Mouse (Mus musculus): ENCODE data around the gene Ralbp1. TPM values are rescaled to one million over a fixed set of nuclear protein-coding genes. Genes with fewer than 3 reads are reported as not detected.
A peak's percentile ranks its signal among the peaks of the same experiment; 100 is the strongest.

The Ralbp1 gene
- polyA plus RNA-seq, 1 experiment from 2014 or later = 57.8 TPM

- H3K9me3 ChIP-seq = no peaks in the 10 kb centered on the region
- no peak for ATAC-seq (ENCODE audit: insufficient number of reproducible peaks, insufficient read depth, low FRiP score, low TSS enrichment, low read depth)
- WGBS = 71% methylated on average over 8 of the region's 8 CpGs
- peaks cover 9% of the 10 kb centered on the region for H3K36me3 ChIP-seq
- H3K27ac ChIP-seq = 0 out of 2 replicates have a peak overlapping the region, but pooled peaks have one; percentile 29
- no peaks in the 10 kb centered on the region for H3K27me3 ChIP-seq
- peaks cover 9% of the 10 kb centered on the region for H3K4me1 ChIP-seq (replicated peaks)
- no peak overlapping the region for H3K9ac ChIP-seq (replicated peaks)
- H3K4me3 ChIP-seq (replicated peaks) = no peak overlapping the region
- H3K4me2 ChIP-seq = no peak overlapping the region
Observed at GRCm38 (mm10) chr17:65916135-65916668, 30.6 kb upstream of the Ralbp1 start.

DNA sequence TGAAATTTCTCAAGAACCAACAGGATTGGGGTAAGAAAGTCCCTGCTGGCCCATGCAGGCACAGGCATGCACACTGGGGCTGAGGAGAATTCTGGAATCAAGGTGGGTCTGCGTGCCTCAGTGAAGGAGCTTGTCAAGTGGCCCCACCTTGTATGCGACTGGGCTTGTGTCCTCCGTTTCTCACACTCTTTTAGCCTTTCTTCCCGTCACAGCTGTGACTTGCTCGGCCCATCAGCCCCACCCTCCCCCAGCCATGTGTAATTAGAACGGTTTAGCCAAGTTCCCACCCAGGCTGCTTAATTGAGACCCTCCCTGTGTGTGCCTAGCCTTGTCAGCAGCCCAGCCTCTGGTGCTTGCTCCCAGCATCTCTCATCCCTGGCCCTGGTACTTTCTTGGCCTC is 28.5 kb upstream of the Ralbp1 start:
- ATAC-seq (ENCODE audit: insufficient number of reproducible peaks, insufficient read depth, low FRiP score, low TSS enrichment, low read depth) = no peak
- Histone ChIP-seq H3K4me3 (replicated peaks) (no peak overlapping the region), H3K27me3 (no peaks in the 10 kb centered on the region), H3K4me2 (no peak overlapping the region), H3K36me3 (peaks cover 6% of the 10 kb centered on the region; the same call in 1 of the 2 replicates), H3K9ac (replicated peaks) (no peak overlapping the region), H3K9me3 (no peaks in the 10 kb centered on the region), H3K27ac (no peak overlapping the region), H3K4me1 (replicated peaks) (peaks cover 11% of the 10 kb centered on the region)
- 25% methylated on average over 6 of the region's 6 CpGs for WGBS

- H3K27ac ChIP-seq = no peak overlapping the region
- ATAC-seq (ENCODE audit: insufficient number of reproducible peaks, insufficient read depth, low FRiP score, low TSS enrichment, low read depth) = no peak
- no peak overlapping the region for H3K9ac ChIP-seq (replicated peaks)
- no peak overlapping the region for H3K4me2 ChIP-seq
- 93% methylated on average over 2 of the region's 2 CpGs for WGBS
- no peak overlapping the region for H3K4me3 ChIP-seq (replicated peaks)
- H3K27me3 ChIP-seq = no peaks in the 10 kb centered on the region
- peaks cover 6% of the 10 kb centered on the region; the same call in 1 of the 2 replicates for H3K36me3 ChIP-seq
- peaks cover 11% of the 10 kb centered on the region for H3K4me1 ChIP-seq (replicated peaks)
- H3K9me3 ChIP-seq = no peaks in the 10 kb centered on the region
Observed at GRCm38 (mm10) chr17:65912202-65912601, 26.6 kb upstream of the Ralbp1 start.

- ATAC-seq (ENCODE audit: insufficient number of reproducible peaks, insufficient read depth, low FRiP score, low TSS enrichment, low read depth) = peak; percentile 69; the same call in 1 of the 2 replicates
Observed at GRCm38 (mm10) chr17:65911285-65912069, 25.9 kb upstream of the Ralbp1 start.

GRCm38 (mm10) chr17:65908270-65908669 is 22.7 kb upstream of the Ralbp1 start:
- Histone ChIP-seq H3K27ac (no peak overlapping the region), H3K27me3 (no peaks in the 10 kb centered on the region), H3K9me3 (peaks cover 2% of the 10 kb centered on the region; the same call in 1 of the 2 replicates), H3K36me3 (no peaks in the 10 kb centered on the region), H3K4me1 (replicated peaks) (peaks cover 15% of the 10 kb centered on the region), H3K4me2 (no peak overlapping the region), H3K9ac (replicated peaks) (no peak overlapping the region), H3K4me3 (replicated peaks) (no peak overlapping the region)
- no peak for ATAC-seq (ENCODE audit: insufficient number of reproducible peaks, insufficient read depth, low FRiP score, low TSS enrichment, low read depth)

More at GRCm38 (mm10) chr17:65911285-65912069, 25.9 kb upstream of the Ralbp1 start:
- Histone ChIP-seq H3K4me2 (no peak overlapping the region), H3K36me3 (peaks cover 6% of the 10 kb centered on the region; the same call in 1 of the 2 replicates), H3K27me3 (no peaks in the 10 kb centered on the region), H3K4me1 (replicated peaks) (peaks cover 17% of the 10 kb centered on the region), H3K4me3 (replicated peaks) (no peak overlapping the region), H3K27ac (0 out of 2 replicates have a peak overlapping the region, but pooled peaks have one; percentile 23), H3K9ac (replicated peaks) (no peak overlapping the region), H3K9me3 (no peaks in the 10 kb centered on the region)
- 53% methylated on average over 15 of the region's 15 CpGs for WGBS

DNA sequence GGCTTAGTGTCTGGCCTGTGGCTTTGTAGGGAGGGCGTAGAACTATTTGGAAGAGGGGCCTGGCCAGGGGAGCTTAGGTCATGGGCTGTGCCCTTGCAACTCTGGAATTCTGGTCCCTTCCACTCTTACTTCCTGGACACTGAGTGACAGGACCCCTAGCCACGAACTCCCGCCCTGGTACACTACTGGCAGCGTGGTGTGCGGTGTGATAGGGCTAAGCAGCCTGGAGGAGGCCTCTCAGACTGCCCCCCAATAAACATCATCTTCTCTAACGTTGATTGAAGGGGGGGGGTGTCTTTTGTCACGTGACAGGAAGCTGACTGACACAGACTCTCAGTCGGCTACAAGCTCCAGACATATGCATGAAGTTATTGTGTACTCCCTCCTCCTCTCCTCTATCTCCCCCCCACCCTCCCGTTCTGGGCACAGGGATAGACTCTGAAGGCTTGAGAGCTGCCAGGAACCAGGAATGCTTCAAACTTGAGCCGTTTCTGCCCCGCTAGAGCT is 21.4 kb upstream of the Ralbp1 start:
- H3K36me3 ChIP-seq = no peaks in the 10 kb centered on the region
- no peak overlapping the region for H3K4me3 ChIP-seq (replicated peaks)
- ATAC-seq (ENCODE audit: insufficient number of reproducible peaks, insufficient read depth, low FRiP score, low TSS enrichment, low read depth) = no peak
- H3K4me1 ChIP-seq (replicated peaks) = peaks cover 15% of the 10 kb centered on the region
- 63% methylated on average over 11 of the region's 11 CpGs for WGBS
- no peak overlapping the region for H3K27ac ChIP-seq
- 0 out of 2 replicates have a peak overlapping the region, but pooled peaks have one; percentile 12 for H3K9ac ChIP-seq (replicated peaks)
- H3K4me2 ChIP-seq = peak overlapping the region; percentile 15; the same call in 1 of the 2 replicates
- peaks cover 7% of the 10 kb centered on the region; the same call in 1 of the 2 replicates for H3K9me3 ChIP-seq
- no peaks in the 10 kb centered on the region for H3K27me3 ChIP-seq

DNA sequence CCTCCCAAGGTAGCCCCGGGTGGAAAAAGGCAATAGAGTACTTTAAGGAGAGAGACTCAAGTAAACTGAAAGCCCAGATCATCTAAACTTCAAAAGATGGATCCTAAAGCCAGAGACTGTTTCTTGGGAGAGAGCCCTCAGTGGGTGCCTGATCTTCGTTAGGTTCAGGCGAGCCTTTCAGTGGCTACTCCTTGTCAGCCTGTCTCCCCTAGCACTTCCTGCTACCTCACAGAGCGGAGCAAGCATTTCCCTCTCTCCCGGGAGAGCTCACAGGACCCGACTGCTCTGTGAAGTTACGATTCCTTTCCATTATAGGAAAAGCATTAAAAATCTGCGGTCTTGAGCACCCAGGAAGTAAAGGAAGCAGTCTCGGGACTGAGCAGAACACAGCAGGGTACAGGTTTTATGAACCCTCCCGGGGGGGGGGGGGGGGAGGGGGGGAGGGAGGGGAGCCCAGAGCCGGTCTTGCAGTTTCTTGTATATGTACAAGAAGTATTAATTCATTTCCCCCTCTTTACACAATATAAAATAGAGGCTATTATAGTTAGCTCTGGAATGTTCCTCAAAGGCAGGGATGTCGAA is 20.8 kb upstream of the Ralbp1 start:
- Histone ChIP-seq H3K4me3 (replicated peaks) (no peak overlapping the region), H3K9me3 (peaks cover 7% of the 10 kb centered on the region; the same call in 1 of the 2 replicates), H3K9ac (replicated peaks) (0 out of 2 replicates have a peak overlapping the region, but pooled peaks have one; percentile 12), H3K27ac (no peak overlapping the region), H3K36me3 (no peaks in the 10 kb centered on the region), H3K4me2 (peak overlapping the region; percentile 15; the same call in 1 of the 2 replicates), H3K27me3 (no peaks in the 10 kb centered on the region), H3K4me1 (replicated peaks) (peaks cover 11% of the 10 kb centered on the region)
- WGBS = 34% methylated on average over 11 of the region's 12 CpGs
- no peak for ATAC-seq (ENCODE audit: insufficient number of reproducible peaks, insufficient read depth, low FRiP score, low TSS enrichment, low read depth)

DNA sequence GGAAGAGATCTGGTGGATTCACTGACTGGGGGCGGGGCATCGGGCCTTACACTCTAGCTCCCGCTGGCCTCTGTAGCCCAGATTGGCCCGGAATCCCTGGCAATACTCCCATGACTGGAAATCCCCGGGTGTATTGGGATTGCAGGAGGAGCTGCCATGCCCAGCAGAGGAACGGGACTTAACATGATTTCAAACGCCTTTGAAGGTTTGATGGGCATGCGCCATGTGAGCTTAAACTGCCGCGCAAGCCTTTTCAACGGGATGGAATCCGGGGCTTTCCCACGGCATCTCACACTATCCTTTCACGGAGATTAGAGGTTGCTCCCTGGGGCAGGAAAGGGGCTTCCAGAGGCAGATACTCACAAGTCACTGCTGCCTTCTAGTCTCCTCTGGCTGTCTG is 19.6 kb upstream of the Ralbp1 start:
- no peak overlapping the region for H3K4me3 ChIP-seq (replicated peaks)
- no peaks in the 10 kb centered on the region for H3K36me3 ChIP-seq
- H3K9ac ChIP-seq (replicated peaks) = no peak overlapping the region
- H3K9me3 ChIP-seq = peaks cover 7% of the 10 kb centered on the region; the same call in 1 of the 2 replicates
- WGBS = 83% methylated on average over 14 of the region's 14 CpGs
- no peak for ATAC-seq (ENCODE audit: insufficient number of reproducible peaks, insufficient read depth, low FRiP score, low TSS enrichment, low read depth)
- no peak overlapping the region for H3K27ac ChIP-seq
- no peak overlapping the region for H3K4me2 ChIP-seq
- H3K27me3 ChIP-seq = no peaks in the 10 kb centered on the region
- H3K4me1 ChIP-seq (replicated peaks) = peaks cover 7% of the 10 kb centered on the region

DNA sequence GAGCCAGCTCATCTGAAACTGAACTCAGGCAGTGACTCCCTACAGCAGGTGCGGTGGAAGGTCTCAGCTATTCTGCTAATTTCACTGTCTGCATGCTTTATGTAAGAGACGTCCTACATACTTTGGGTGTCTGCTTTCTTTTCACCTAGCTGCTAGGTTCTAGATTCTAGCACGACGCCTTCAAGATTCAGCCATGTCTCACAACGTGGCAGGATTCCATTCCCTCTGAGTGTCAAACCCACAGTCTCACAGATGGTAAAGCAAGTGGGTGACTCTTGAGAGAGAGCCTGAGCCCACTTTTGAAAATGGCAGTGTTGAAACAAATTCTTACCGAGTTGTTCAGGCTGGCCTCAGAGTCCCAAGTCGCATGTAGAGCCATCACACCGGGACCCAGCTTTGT is 18.2 kb upstream of the Ralbp1 start:
- Histone ChIP-seq H3K4me2 (no peak overlapping the region), H3K27me3 (no peaks in the 10 kb centered on the region), H3K27ac (no peak overlapping the region), H3K4me1 (replicated peaks) (peaks cover 7% of the 10 kb centered on the region), H3K9me3 (peaks cover 7% of the 10 kb centered on the region; the same call in 1 of the 2 replicates), H3K4me3 (replicated peaks) (no peak overlapping the region), H3K36me3 (no peaks in the 10 kb centered on the region), H3K9ac (replicated peaks) (no peak overlapping the region)
- WGBS = 91% methylated on average over 8 of the region's 8 CpGs
- no peak for ATAC-seq (ENCODE audit: insufficient number of reproducible peaks, insufficient read depth, low FRiP score, low TSS enrichment, low read depth)

DNA sequence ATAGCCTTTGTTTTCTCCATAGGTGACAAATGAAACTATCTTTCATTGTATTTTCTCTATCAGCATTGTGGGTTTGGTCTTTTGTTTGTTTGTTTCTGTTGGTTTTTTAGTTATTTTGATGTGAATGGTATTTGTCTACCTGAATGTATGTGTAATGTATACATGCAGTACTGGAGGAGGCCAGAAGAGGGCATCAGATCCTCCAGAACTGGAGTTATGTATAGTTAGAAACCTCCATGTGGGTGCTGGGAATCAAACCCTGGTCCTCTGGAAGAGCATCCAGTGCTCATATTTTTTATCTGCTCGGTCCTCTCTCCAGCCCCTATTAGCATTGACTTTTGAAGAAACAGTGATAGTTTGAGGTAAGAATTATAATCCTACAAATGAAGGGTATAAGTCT is 17.4 kb upstream of the Ralbp1 start:
- H3K9ac ChIP-seq (replicated peaks) = no peak overlapping the region
- H3K4me1 ChIP-seq (replicated peaks) = peaks cover 7% of the 10 kb centered on the region
- no peak for ATAC-seq (ENCODE audit: insufficient number of reproducible peaks, insufficient read depth, low FRiP score, low TSS enrichment, low read depth)
- no peaks in the 10 kb centered on the region for H3K36me3 ChIP-seq
- 97% methylated on average over 1 of the region's 1 CpGs for WGBS
- no peak overlapping the region for H3K4me3 ChIP-seq (replicated peaks)
- no peak overlapping the region for H3K27ac ChIP-seq
- peaks cover 7% of the 10 kb centered on the region; the same call in 1 of the 2 replicates for H3K9me3 ChIP-seq
- no peak overlapping the region for H3K4me2 ChIP-seq
- H3K27me3 ChIP-seq = no peaks in the 10 kb centered on the region

DNA sequence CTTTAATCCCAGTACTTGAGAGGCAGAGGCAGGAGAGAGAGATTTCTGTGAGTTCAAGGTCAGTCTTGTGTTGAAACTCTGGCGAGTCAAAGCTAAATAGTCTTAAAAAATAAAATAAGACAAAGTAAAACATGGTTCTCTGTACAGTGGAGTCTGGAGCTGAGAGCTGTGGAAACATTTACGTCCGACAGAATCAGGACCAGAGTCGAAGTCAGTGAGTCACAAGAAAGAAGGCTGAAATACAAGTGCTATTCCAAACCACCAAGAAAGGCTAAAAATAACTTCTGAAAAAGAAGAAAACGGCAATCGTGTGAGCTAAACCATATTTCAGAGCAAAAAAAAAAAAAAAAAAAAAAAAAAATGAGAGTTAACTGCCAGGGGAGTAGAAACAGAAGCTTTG is 16.7 kb upstream of the Ralbp1 start:
- no peak for ATAC-seq (ENCODE audit: insufficient number of reproducible peaks, insufficient read depth, low FRiP score, low TSS enrichment, low read depth)
- WGBS = 86% methylated on average over 6 of the region's 6 CpGs

More for the DNA sequence above, 16.7 kb upstream of the Ralbp1 start:
- Histone ChIP-seq H3K36me3 (no peaks in the 10 kb centered on the region), H3K9ac (replicated peaks) (no peak overlapping the region), H3K4me2 (no peak overlapping the region), H3K9me3 (peaks cover 7% of the 10 kb centered on the region; the same call in 1 of the 2 replicates), H3K27ac (no peak overlapping the region), H3K4me3 (replicated peaks) (no peak overlapping the region), H3K4me1 (replicated peaks) (peaks cover 7% of the 10 kb centered on the region), H3K27me3 (no peaks in the 10 kb centered on the region)

All from limb, embryonic 12.5 days (tissue).